Mouse (Mus musculus): Measurements from ENCODE around the gene Dhx34. TPM values are rescaled to one million over a fixed set of nuclear protein-coding genes. Genes with fewer than 3 reads are reported as not detected.

The Dhx34 gene
- total and polyA plus RNA-seq, 3 experiments = 5.8 to 13.6 TPM; not detected in 1

- no peak overlapping the region for H3K27ac ChIP-seq (ENCODE audit: control insufficient read depth, low read depth, low read length)
- H3K27me3 ChIP-seq (ENCODE audit: control insufficient read depth in 1 of 2, insufficient read depth in 2 of 2, low read length in 2 of 2) = no peaks in the 10 kb centered on the region; a peak in 1 of 4 replicates
- no peaks in the 10 kb centered on the region for H3K79me2 ChIP-seq (ENCODE audit: control insufficient read depth, insufficient read depth, low read length, poor library complexity)
- H3K9me3 ChIP-seq (replicated peaks; ENCODE audit: insufficient read depth, low read length) = no peaks in the 10 kb centered on the region
- no peaks in the 10 kb centered on the region for H3K36me3 ChIP-seq (ENCODE audit: control insufficient read depth in 1 of 2, insufficient read depth in 2 of 2, low read length in 2 of 2)
- TF ChIP-seq SIN3A (IDR thresholded peaks at IDR 0.05; ENCODE audit: low read length) (0 out of 2 replicates have a peak, but pooled peaks have one; percentile 27), RAD21 (IDR thresholded peaks at IDR 0.05; ENCODE audit: low read depth, low read length) (peak; percentile 69), CTCF (IDR thresholded peaks at IDR 0.05 in 2 of 3, conservative IDR thresholded peaks at IDR 0.05 in 1 of 3; ENCODE audit: control insufficient read depth in 1 of 3, insufficient read depth in 1 of 3, low read depth in 2 of 3, low read length in 3 of 3, poor library complexity in 1 of 3, severe bottlenecking in 1 of 3) (peak; percentile 66 to 83 (median 73)), BHLHE40 (IDR thresholded peaks at IDR 0.05; ENCODE audit: borderline replicate concordance, low read depth, low read length) (0 out of 2 replicates have a peak, but pooled peaks have one; percentile 8), ZC3H11A (IDR thresholded peaks at IDR 0.05; ENCODE audit: low read depth, low read length) (peak; percentile 67), ZNF384 (IDR thresholded peaks at IDR 0.05; ENCODE audit: low read depth, low read length) (0 out of 2 replicates have a peak, but pooled peaks have one; percentile 8), EP300 (IDR thresholded peaks at IDR 0.05; ENCODE audit: low read depth in 1 of 2, low read length in 2 of 2) (no peak), MYB (IDR thresholded peaks at IDR 0.05; ENCODE audit: low read depth, low read length) (no peak), MAZ (IDR thresholded peaks at IDR 0.05; ENCODE audit: low read depth, low read length) (peak; percentile 54; the same call in 1 of the 2 replicates), MXI1 (IDR thresholded peaks at IDR 0.05; ENCODE audit: low read depth, low read length) (no peak), SMC3 (IDR thresholded peaks at IDR 0.05; ENCODE audit: low read depth, low read length) (peak; percentile 83), ELF1 (IDR thresholded peaks at IDR 0.05; ENCODE audit: low read depth, low read length) (0 out of 2 replicates have a peak, but pooled peaks have one; percentile 25)
- no peaks in the 10 kb centered on the region for H3K4me1 ChIP-seq (ENCODE audit: control insufficient read depth in 1 of 2, insufficient read depth in 2 of 2, low read length in 2 of 2)
- DNase-seq (ENCODE audit: low read depth, low spot score) = peak; percentile 77
- H3K4me3 ChIP-seq (ENCODE audit: control insufficient read depth in 1 of 2, insufficient read depth in 1 of 2, low read depth in 2 of 2, low read length in 2 of 2) = no peak overlapping the region
- H3K9ac ChIP-seq (ENCODE audit: control insufficient read depth, low read depth, low read length, poor library complexity, severe bottlenecking) = no peak overlapping the region
Observed at GRCm38 (mm10) chr7:16192315-16192714, 29.5 kb downstream of the Dhx34 start.

- Histone ChIP-seq H3K36me3 (ENCODE audit: control insufficient read depth in 1 of 2, insufficient read depth in 2 of 2, low read length in 2 of 2) (no peaks in the 10 kb centered on the region), H3K27me3 (ENCODE audit: control insufficient read depth in 1 of 2, insufficient read depth in 2 of 2, low read length in 2 of 2) (no peaks in the 10 kb centered on the region; a peak in 1 of 4 replicates), H3K9me3 (replicated peaks; ENCODE audit: insufficient read depth, low read length) (no peaks in the 10 kb centered on the region), H3K9ac (ENCODE audit: control insufficient read depth, low read depth, low read length, poor library complexity, severe bottlenecking) (no peak overlapping the region), H3K79me2 (ENCODE audit: control insufficient read depth, insufficient read depth, low read length, poor library complexity) (no peaks in the 10 kb centered on the region), H3K4me3 (ENCODE audit: control insufficient read depth in 1 of 2, insufficient read depth in 1 of 2, low read depth in 2 of 2, low read length in 2 of 2) (no peak overlapping the region), H3K27ac (ENCODE audit: control insufficient read depth, low read depth, low read length) (no peak overlapping the region), H3K4me1 (ENCODE audit: control insufficient read depth in 1 of 2, insufficient read depth in 2 of 2, low read length in 2 of 2) (no peaks in the 10 kb centered on the region)
- DNase-seq (ENCODE audit: low read depth, low spot score) = peak; percentile 34
- TF ChIP-seq ELF1 (IDR thresholded peaks at IDR 0.05; ENCODE audit: low read depth, low read length) = no peak
- 0 out of 4 replicates have a peak, but pooled peaks of 1 of the 2 experiments have one; percentile 25 for TF ChIP-seq EP300 (IDR thresholded peaks at IDR 0.05; ENCODE audit: low read depth in 1 of 2, low read length in 2 of 2)
- TF ChIP-seq CHD1 (IDR thresholded peaks at IDR 0.05; ENCODE audit: low read depth, low read length) = no peak
- 0 out of 2 replicates have a peak, but pooled peaks have one; percentile 36 for TF ChIP-seq MAX (IDR thresholded peaks at IDR 0.05; ENCODE audit: low read length)
- TF ChIP-seq TAL1 (IDR thresholded peaks at IDR 0.05; ENCODE audit: low read length) = peak; percentile 61
- 0 out of 2 replicates have a peak, but pooled peaks have one; percentile 29 for TF ChIP-seq GATA1 (IDR thresholded peaks at IDR 0.05; ENCODE audit: low read depth, low read length)
Observed at GRCm38 (mm10) chr7:16187494-16187893, 34.3 kb downstream of the Dhx34 start.

All from MEL (cell line).